Mouse (Mus musculus): ENCODE data around the gene Tmco5b. TPM values are rescaled to one million over a fixed set of nuclear protein-coding genes. Genes with fewer than 3 reads are reported as not detected.

Tmco5b gene
- polyA plus RNA-seq, 1 experiment from 2014 or later: not detected

Other genes starting within 250 kb of the Tmco5b start
- gene Ryr3, start 68.6 kb upstream of the Tmco5b start, polyA plus RNA-seq (2015; fragmentation: Nextera tagmentation; extraction: Ambion mirVana): 0.08 and 0.16 TPM in 2 replicates
- 0.44 and 0.67 TPM in 2 replicates for gene Fmn1, start 42.0 kb downstream of the Tmco5b start, polyA plus RNA-seq (2015; fragmentation: Nextera tagmentation; extraction: Ambion mirVana)

Data from liver, embryonic 15.5 days (tissue).